Mouse (Mus musculus): ENCODE data around the gene Ntpcr. TPM values are rescaled to one million over a fixed set of nuclear protein-coding genes. Genes with fewer than 3 reads are reported as not detected.

Gene Ntpcr
- total and polyA plus RNA-seq, 3 experiments, result 40.0 to 45.3 TPM; not detected in 1

DNA sequence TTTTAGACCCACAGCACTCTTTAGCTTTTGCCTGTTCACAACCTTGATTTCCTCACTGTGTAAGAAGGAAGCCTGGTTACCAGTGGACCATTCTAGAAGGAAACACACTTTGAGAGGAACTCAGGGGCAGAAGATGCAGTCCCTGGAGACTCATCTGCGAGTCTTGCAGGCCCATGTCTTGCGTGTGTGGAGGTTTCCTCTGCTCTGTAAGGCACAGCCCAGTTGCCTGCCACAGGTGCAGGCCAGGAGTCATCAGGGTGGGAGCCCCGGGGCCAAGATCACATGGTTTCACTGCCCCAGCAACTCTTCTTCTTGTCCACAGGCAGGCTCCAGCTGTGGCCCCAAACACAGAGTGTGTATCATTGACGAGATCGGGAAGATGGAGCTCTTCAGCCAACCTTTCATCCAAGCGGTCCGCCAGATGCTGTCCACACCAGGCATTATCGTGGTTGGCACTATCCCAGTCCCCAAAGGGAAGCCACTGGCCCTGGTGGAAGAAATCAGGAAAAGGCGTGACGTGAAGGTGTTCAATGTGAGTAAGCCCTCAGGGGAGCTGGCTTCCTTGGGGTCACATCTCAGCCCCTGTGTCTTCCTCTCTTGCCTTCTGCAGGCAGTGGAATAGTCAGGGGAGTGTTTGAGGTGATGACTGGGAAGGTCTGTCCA lies 15.3 kb downstream of the Ntpcr start:
- no peaks in the 10 kb centered on the region for H3K9me3 ChIP-seq (replicated peaks; ENCODE audit: insufficient read depth, low read length)
- no peak for TF ChIP-seq SIN3A (IDR thresholded peaks at IDR 0.05; ENCODE audit: low read length)
- TF ChIP-seq ZNF384 (IDR thresholded peaks at IDR 0.05; ENCODE audit: low read depth, low read length), result no peak
- no peak for TF ChIP-seq RAD21 (IDR thresholded peaks at IDR 0.05; ENCODE audit: low read depth, low read length)
- TF ChIP-seq CHD1 (IDR thresholded peaks at IDR 0.05; ENCODE audit: low read depth, low read length), result no peak
- no peak for TF ChIP-seq EP300 (IDR thresholded peaks at IDR 0.05; ENCODE audit: low read depth in 1 of 2, low read length in 2 of 2)
- TF ChIP-seq ZMIZ1 (IDR thresholded peaks at IDR 0.05; ENCODE audit: low read depth, low read length), result no peak
- no peak for TF ChIP-seq ZC3H11A (IDR thresholded peaks at IDR 0.05; ENCODE audit: low read depth, low read length)
- TF ChIP-seq HCFC1 (IDR thresholded peaks at IDR 0.05; ENCODE audit: low read depth, low read length), result no peak
- no peak for TF ChIP-seq TCF12 (IDR thresholded peaks at IDR 0.05; ENCODE audit: low read depth, low read length)
- TF ChIP-seq MYB (IDR thresholded peaks at IDR 0.05; ENCODE audit: low read depth, low read length), result no peak
- TF ChIP-seq BHLHE40 (IDR thresholded peaks at IDR 0.05; ENCODE audit: borderline replicate concordance, low read depth, low read length), result no peak
- no peak for TF ChIP-seq CTCF (IDR thresholded peaks at IDR 0.05 in 2 of 3, conservative IDR thresholded peaks at IDR 0.05 in 1 of 3; ENCODE audit: control insufficient read depth in 1 of 3, insufficient read depth in 1 of 3, low read depth in 2 of 3, low read length in 3 of 3, poor library complexity in 1 of 3, severe bottlenecking in 1 of 3)
- no peak for TF ChIP-seq USF2 (IDR thresholded peaks at IDR 0.05; ENCODE audit: borderline replicate concordance in 1 of 2, insufficient read depth in 1 of 2, low read depth in 1 of 2, low read length in 2 of 2)
- no peak for TF ChIP-seq MAFK (IDR thresholded peaks at IDR 0.05; ENCODE audit: borderline replicate concordance, low read depth, low read length)
- TF ChIP-seq POLR2AphosphoS2 (IDR thresholded peaks at IDR 0.05; ENCODE audit: low read length), result no peak
- no peak for TF ChIP-seq USF1 (IDR thresholded peaks at IDR 0.05; ENCODE audit: low read depth, low read length)
- TF ChIP-seq MXI1 (IDR thresholded peaks at IDR 0.05; ENCODE audit: low read depth, low read length), result no peak
- no peak for TF ChIP-seq POLR2A (IDR thresholded peaks at IDR 0.05; ENCODE audit: control insufficient read depth in 1 of 2, insufficient read depth in 1 of 2, low read depth in 1 of 2, low read length in 2 of 2, poor library complexity in 1 of 2)
- no peak for TF ChIP-seq ELF1 (IDR thresholded peaks at IDR 0.05; ENCODE audit: low read depth, low read length)
- no peak for TF ChIP-seq GABPA (IDR thresholded peaks at IDR 0.05; ENCODE audit: low read depth, low read length)
- no peaks in the 10 kb centered on the region for H3K79me2 ChIP-seq (ENCODE audit: control insufficient read depth, insufficient read depth, low read length, poor library complexity)
- H3K4me3 ChIP-seq (ENCODE audit: control insufficient read depth in 1 of 2, insufficient read depth in 1 of 2, low read depth in 2 of 2, low read length in 2 of 2), result no peak overlapping the region
- no peaks in the 10 kb centered on the region for H3K36me3 ChIP-seq (ENCODE audit: control insufficient read depth in 1 of 2, insufficient read depth in 2 of 2, low read length in 2 of 2)
- no peak overlapping the region for H3K9ac ChIP-seq (ENCODE audit: control insufficient read depth, low read depth, low read length, poor library complexity, severe bottlenecking)
- no peaks in the 10 kb centered on the region for H3K27me3 ChIP-seq (ENCODE audit: control insufficient read depth in 1 of 2, insufficient read depth in 2 of 2, low read length in 2 of 2)
- DNase-seq (ENCODE audit: low read depth, low spot score), result no peak
- H3K4me1 ChIP-seq (ENCODE audit: control insufficient read depth in 1 of 2, insufficient read depth in 2 of 2, low read length in 2 of 2), result no peaks in the 10 kb centered on the region
- H3K27ac ChIP-seq (ENCODE audit: control insufficient read depth, low read depth, low read length), result no peak overlapping the region

DNA sequence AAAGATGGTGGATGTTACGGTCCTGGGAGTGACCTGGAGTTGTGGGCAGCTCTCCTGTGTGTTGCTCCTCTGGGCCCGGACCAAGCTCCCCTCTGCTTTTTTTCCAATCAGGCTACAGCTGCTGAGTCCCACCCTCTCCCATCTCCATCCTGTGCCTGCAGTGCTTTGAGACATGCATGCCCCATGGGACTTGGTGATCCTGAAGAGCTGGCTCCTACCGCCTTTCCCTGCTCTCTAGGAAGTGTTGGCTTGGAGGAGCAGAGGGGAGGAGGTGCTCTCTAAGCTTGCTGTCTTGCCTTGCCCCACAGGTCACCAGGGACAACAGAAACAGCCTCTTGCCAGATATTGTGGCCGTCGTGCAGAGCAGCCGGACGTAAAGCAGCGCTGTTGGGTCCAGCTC lies 17.6 kb downstream of the Ntpcr start:
- no peak overlapping the region for H3K4me3 ChIP-seq (ENCODE audit: control insufficient read depth in 1 of 2, insufficient read depth in 1 of 2, low read depth in 2 of 2, low read length in 2 of 2)
- H3K79me2 ChIP-seq (ENCODE audit: control insufficient read depth, insufficient read depth, low read length, poor library complexity), result no peaks in the 10 kb centered on the region
- no peak overlapping the region for H3K9ac ChIP-seq (ENCODE audit: control insufficient read depth, low read depth, low read length, poor library complexity, severe bottlenecking)
- H3K36me3 ChIP-seq (ENCODE audit: control insufficient read depth in 1 of 2, insufficient read depth in 2 of 2, low read length in 2 of 2), result no peaks in the 10 kb centered on the region
- H3K27ac ChIP-seq (ENCODE audit: control insufficient read depth, low read depth, low read length), result no peak overlapping the region
- no peaks in the 10 kb centered on the region for H3K9me3 ChIP-seq (replicated peaks; ENCODE audit: insufficient read depth, low read length)
- H3K27me3 ChIP-seq (ENCODE audit: control insufficient read depth in 1 of 2, insufficient read depth in 2 of 2, low read length in 2 of 2), result no peaks in the 10 kb centered on the region
- no peaks in the 10 kb centered on the region for H3K4me1 ChIP-seq (ENCODE audit: control insufficient read depth in 1 of 2, insufficient read depth in 2 of 2, low read length in 2 of 2)
- DNase-seq (ENCODE audit: low read depth, low spot score), result no peak
- TF ChIP-seq RAD21 (IDR thresholded peaks at IDR 0.05; ENCODE audit: low read depth, low read length) (no peak), ELF1 (IDR thresholded peaks at IDR 0.05; ENCODE audit: low read depth, low read length) (no peak), HCFC1 (IDR thresholded peaks at IDR 0.05; ENCODE audit: low read depth, low read length) (no peak), BHLHE40 (IDR thresholded peaks at IDR 0.05; ENCODE audit: borderline replicate concordance, low read depth, low read length) (no peak), TAL1 (IDR thresholded peaks at IDR 0.05; ENCODE audit: low read length) (no peak), ZMIZ1 (IDR thresholded peaks at IDR 0.05; ENCODE audit: low read depth, low read length) (no peak), ZC3H11A (IDR thresholded peaks at IDR 0.05; ENCODE audit: low read depth, low read length) (no peak), MEF2A (IDR thresholded peaks at IDR 0.05; ENCODE audit: extremely low read depth, insufficient replicate concordance, low read depth, low read length, poor library complexity, severe bottlenecking) (no peak), CHD1 (IDR thresholded peaks at IDR 0.05; ENCODE audit: low read depth, low read length) (no peak)

All from MEL (cell line).